Mouse (Mus musculus) heart, embryonic 11.5 days (tissue): ENCODE data around the gene Nckap1. TPM values are rescaled to one million over a fixed set of nuclear protein-coding genes. Genes with fewer than 3 reads are reported as not detected.

ENCODE experiments used
- ATAC-seq: fragments of 200-750 bp; cut with Nextera tagmentation; replicated peaks from 2 replicates; pipeline ENCODE4 v1.8.0; 2017; ENCODE audit warnings: moderate library complexity; ENCODE audit not compliant: insufficient number of reproducible peaks, low FRiP score, low TSS enrichment
- H3K27ac ChIP-seq: fragments of 300-500 bp; sonication (generic); 2 replicates; pipeline ENCODE4 v1.5.1; 2014; ENCODE audit warnings: mild to moderate bottlenecking, low read depth, low read length
- H3K27me3 ChIP-seq: fragments of 300-500 bp; sonication (generic); 2 replicates; pipeline ENCODE4 v1.6.1; 2014; ENCODE audit warnings: mild to moderate bottlenecking, low read length, mixed read lengths; ENCODE audit not compliant: control insufficient read depth, insufficient read depth
- H3K36me3 ChIP-seq: fragments of 300-500 bp; sonication (generic); 2 replicates; pipeline ENCODE4 v1.6.1; 2014; ENCODE audit warnings: mild to moderate bottlenecking, low read length, moderate library complexity, mixed read lengths; ENCODE audit not compliant: control insufficient read depth, insufficient read depth
- H3K4me1 ChIP-seq: fragments of 300-500 bp; sonication (generic); 2 replicates; pipeline ENCODE4 v1.6.1; 2014; ENCODE audit warnings: low read length; ENCODE audit not compliant: control insufficient read depth, insufficient read depth
- H3K4me2 ChIP-seq: fragments of 300-500 bp; sonication (generic); 2 replicates; pipeline ENCODE4 v1.6.1; 2014; ENCODE audit warnings: mild to moderate bottlenecking, moderate library complexity
- H3K4me3 ChIP-seq: fragments of 300-500 bp; sonication (generic); 2 replicates; pipeline ENCODE4 v1.5.1; 2014; ENCODE audit warnings: low read depth, low read length
- H3K9ac ChIP-seq: fragments of 300-500 bp; sonication (generic); 2 replicates; pipeline ENCODE4 v1.6.1; 2014; ENCODE audit warnings: mild to moderate bottlenecking, low read depth, low read length, moderate library complexity
- H3K9me3 ChIP-seq: fragments of 300-500 bp; sonication (generic); replicated peaks from 2 replicates; pipeline ENCODE4 v1.6.1; 2016; ENCODE audit warnings: low read length; ENCODE audit not compliant: control insufficient read depth
- WGBS: fragments of 180-500 bp; shearing (Covaris S2); extraction: QIAGEN DNeasy Blood & Tissue Kit; methylation state at CpG from one replicate; pipeline ENCODE4 v1.1.7; 2014; ENCODE audit not compliant: insufficient replicate concordance; 5-methylcytosine and 5-hydroxymethylcytosine counted together
- polyA plus RNA-seq: library from polyadenylated mRNA; unstranded; fragments of >200 nt; fragmentation: Nextera tagmentation; extraction: Ambion mirVana; gene quantifications from 2 replicates; pipeline ENCODE4 v1.2.1, GENCODE M21; 2014

The Nckap1 gene
- polyA plus RNA-seq, 1 experiment from 2014 or later, result 51.6 TPM

DNA sequence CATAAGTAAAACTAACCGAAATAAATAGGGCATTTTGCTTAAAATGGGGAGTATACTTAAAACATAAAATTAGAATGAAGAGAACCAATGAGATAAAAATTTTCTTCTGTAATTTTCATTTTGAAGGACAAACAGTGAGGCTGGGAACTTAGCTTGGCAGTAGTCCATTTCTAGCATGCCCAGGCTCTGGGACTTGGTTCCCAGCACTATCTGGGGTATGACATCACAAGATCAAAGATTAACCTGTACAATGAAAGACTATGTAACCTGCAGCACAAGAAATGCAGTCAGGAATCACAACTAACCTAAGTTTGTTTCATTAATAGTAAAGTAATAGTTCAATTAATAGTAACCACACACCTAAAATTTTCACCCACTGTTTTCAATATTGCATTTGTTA is 3.9 kb downstream of the Nckap1 start:
- Histone ChIP-seq H3K36me3 (no peaks in the 10 kb centered on the region), H3K9me3 (no peaks in the 10 kb centered on the region), H3K4me1 (peaks cover 12% of the 10 kb centered on the region), H3K9ac (no peak overlapping the region), H3K4me3 (no peak overlapping the region), H3K4me2 (no peak overlapping the region), H3K27ac (no peak overlapping the region), H3K27me3 (no peaks in the 10 kb centered on the region)
- ATAC-seq, result no peak
- WGBS, result 92% methylated on average over 1 of the region's 1 CpGs

DNA sequence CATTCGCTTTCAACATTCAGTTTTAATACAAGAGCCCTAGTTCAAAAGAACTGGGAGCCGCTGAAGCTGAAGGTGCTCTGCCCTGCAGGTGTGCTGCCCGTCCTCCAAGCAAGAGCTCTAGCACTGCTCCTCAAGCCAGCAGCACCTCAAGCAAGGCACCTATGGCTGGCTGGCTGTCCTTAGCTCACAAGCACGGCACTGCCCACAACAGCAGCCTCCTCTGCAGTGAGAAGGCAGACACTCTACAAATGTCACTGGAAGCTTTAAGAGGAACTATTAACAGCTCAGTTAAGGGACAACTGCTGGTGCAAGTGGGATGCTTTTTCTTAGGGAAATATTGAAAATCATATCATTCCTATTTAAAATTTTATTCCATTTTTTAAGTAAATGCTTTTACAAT is 10.5 kb downstream of the Nckap1 start:
- WGBS, result 71% methylated on average over 4 of the region's 4 CpGs
- Histone ChIP-seq H3K27ac (no peak overlapping the region), H3K27me3 (no peaks in the 10 kb centered on the region)

DNA sequence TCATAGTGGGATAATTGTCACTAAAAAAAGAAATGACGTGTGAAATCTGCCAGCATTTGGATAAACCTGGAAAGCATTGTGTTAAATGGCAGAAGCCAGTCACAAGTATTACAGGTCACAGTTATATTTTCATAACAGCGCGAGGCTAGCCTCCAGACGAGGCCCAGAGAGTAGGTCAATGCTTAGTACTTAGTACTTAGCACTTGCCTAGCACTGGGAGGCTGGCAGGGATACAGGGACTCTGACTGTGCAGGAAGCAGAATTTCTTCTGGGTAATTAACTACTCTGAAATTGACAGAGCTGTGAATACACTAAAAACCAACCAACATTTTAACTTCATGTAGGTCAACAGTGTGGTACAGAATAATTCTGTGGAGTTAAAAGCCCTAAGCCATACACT is 13.8 kb downstream of the Nckap1 start:
- Histone ChIP-seq H3K36me3 (no peaks in the 10 kb centered on the region), H3K4me1 (peaks cover 11% of the 10 kb centered on the region), H3K9me3 (no peaks in the 10 kb centered on the region), H3K4me2 (no peak overlapping the region), H3K4me3 (no peak overlapping the region), H3K9ac (no peak overlapping the region), H3K27me3 (no peaks in the 10 kb centered on the region), H3K27ac (no peak overlapping the region)
- no peak for ATAC-seq
- 92% methylated on average over 4 of the region's 4 CpGs for WGBS

More for the DNA sequence above, 10.5 kb downstream of the Nckap1 start:
- H3K4me1 ChIP-seq, result peaks cover 6% of the 10 kb centered on the region
- H3K36me3 ChIP-seq, result no peaks in the 10 kb centered on the region
- ATAC-seq, result no peak
- H3K4me3 ChIP-seq, result no peak overlapping the region
- no peak overlapping the region for H3K9ac ChIP-seq
- no peaks in the 10 kb centered on the region for H3K9me3 ChIP-seq
- H3K4me2 ChIP-seq, result no peak overlapping the region

DNA sequence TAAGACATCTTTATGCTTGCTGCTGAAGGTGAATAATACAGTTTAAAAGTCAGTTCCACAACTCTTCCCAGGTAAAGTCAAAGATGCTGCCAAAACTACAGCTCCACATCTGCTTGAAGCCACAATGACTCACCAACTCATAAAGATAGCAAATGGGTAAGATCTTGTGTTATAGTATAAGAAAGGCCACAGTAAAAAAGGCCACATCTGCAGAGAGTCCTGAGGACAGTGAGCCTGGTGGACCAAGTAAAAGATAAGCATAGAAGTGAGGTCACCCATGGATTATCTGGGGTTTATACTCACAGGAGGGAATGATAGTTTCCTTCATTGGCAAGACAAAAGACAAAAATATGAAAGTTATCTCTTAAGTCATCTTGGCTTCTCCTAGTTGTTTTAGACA is 18.9 kb downstream of the Nckap1 start:
- H3K27ac ChIP-seq, result no peak overlapping the region

DNA sequence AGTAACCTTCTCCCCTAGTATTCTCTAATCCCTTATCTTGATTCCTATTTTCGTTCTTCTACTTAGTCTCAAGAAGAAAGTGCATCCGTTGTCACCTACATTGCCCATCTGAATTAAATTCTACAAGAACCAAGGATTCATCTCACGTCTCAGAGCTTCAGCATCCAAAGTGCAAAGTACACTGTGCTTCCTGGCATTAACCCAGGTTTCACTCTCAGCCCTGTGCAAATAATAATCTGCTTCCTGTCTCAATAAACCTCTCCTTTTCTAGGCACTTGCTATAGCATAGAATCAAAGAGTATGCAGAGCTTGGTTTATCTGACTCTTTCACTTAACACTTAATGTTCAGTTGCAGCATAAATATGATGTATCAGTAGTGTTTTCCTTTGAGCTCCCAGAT is 19.7 kb downstream of the Nckap1 start:
- Histone ChIP-seq H3K36me3 (peaks cover 3% of the 10 kb centered on the region), H3K4me2 (no peak overlapping the region), H3K9ac (no peak overlapping the region), H3K4me3 (no peak overlapping the region), H3K27ac (no peak overlapping the region), H3K27me3 (no peaks in the 10 kb centered on the region), H3K9me3 (no peaks in the 10 kb centered on the region), H3K4me1 (peaks cover 9% of the 10 kb centered on the region)
- ATAC-seq, result no peak
- 71% methylated on average over 3 of the region's 3 CpGs for WGBS

More for the DNA sequence above, 18.9 kb downstream of the Nckap1 start:
- H3K4me1 ChIP-seq, result peaks cover 9% of the 10 kb centered on the region
- no peaks in the 10 kb centered on the region for H3K9me3 ChIP-seq
- no peak overlapping the region for H3K4me3 ChIP-seq
- no peak for ATAC-seq
- H3K9ac ChIP-seq, result no peak overlapping the region
- peaks cover 3% of the 10 kb centered on the region for H3K36me3 ChIP-seq
- H3K27me3 ChIP-seq, result no peaks in the 10 kb centered on the region
- no peak overlapping the region for H3K4me2 ChIP-seq

DNA sequence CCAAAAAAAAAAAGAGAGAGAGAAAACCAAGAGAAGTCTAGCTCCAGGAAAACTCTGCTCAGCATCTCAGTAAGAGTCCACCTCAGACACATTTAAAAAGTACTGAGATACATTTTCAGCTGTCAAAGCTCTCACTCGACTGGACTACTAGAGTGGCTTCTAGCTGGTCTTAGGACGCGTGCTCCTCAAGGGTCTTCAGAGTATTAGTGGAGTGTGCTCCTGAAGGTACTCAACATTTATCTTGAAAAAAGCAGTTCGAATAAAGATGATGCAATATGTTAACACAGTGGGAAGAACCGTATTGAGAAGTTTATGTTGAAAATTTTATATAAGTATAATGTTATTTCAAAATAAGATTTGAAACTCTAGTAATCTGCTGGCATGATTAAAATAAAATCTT is 20.4 kb downstream of the Nckap1 start:
- WGBS, result 87% methylated on average over 5 of the region's 5 CpGs

DNA sequence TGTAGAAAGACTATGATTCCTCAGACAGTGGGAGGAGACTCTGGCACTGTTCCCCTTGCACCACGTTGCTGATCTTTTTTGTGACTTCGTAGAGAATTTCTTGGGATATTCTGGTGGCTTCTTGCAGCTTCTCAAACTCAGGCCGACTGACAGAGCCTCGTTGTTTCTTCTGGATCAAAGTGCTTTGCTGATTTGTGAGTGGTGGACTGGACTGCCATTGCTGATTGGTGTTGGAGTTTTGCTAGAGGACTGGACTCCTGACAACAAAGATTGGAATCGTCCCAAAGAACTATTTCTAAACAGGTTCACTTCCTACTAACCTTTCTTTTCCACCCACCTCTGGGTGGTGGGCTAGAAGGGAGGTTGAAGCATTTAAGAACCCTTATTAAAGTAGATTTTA is 21.5 kb downstream of the Nckap1 start:
- Histone ChIP-seq H3K4me3 (no peak overlapping the region), H3K9ac (no peak overlapping the region), H3K36me3 (peaks cover 3% of the 10 kb centered on the region), H3K27me3 (no peaks in the 10 kb centered on the region), H3K4me2 (no peak overlapping the region), H3K27ac (no peak overlapping the region), H3K4me1 (peaks cover 9% of the 10 kb centered on the region), H3K9me3 (no peaks in the 10 kb centered on the region)
- ATAC-seq, result no peak
- WGBS, result 85% methylated on average over 5 of the region's 5 CpGs

More for the DNA sequence above, 20.4 kb downstream of the Nckap1 start:
- H3K9me3 ChIP-seq, result no peaks in the 10 kb centered on the region
- H3K4me3 ChIP-seq, result no peak overlapping the region
- no peak for ATAC-seq
- H3K27me3 ChIP-seq, result no peaks in the 10 kb centered on the region
- H3K4me1 ChIP-seq, result peaks cover 9% of the 10 kb centered on the region
- H3K9ac ChIP-seq, result no peak overlapping the region
- no peak overlapping the region for H3K27ac ChIP-seq
- no peak overlapping the region for H3K4me2 ChIP-seq
- peaks cover 3% of the 10 kb centered on the region for H3K36me3 ChIP-seq

DNA sequence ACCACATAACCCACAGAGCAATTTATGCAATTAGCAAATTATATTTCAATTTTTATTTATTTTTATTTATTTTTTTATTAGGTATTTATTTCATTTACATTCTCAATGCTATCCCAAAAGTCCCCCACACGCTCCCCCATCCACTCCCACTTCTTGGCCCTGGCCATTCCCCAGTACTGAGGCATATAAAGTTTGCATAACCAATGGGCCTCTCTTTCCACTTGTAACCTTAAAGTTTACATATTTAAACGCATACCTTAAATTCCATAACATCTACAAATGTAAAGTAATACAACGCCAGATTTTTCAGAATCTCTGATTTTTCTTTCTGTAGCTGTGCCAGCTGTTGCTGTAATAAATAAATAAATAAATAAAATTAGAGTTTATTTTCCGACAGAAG is 26.7 kb downstream of the Nckap1 start:
- Histone ChIP-seq H3K4me2 (no peak overlapping the region), H3K4me3 (no peak overlapping the region), H3K36me3 (peaks cover 22% of the 10 kb centered on the region), H3K27ac (no peak overlapping the region), H3K9me3 (no peaks in the 10 kb centered on the region), H3K9ac (no peak overlapping the region), H3K4me1 (no peaks in the 10 kb centered on the region), H3K27me3 (no peaks in the 10 kb centered on the region)
- WGBS, result 83% methylated on average over 4 of the region's 4 CpGs
- ATAC-seq, result no peak

DNA sequence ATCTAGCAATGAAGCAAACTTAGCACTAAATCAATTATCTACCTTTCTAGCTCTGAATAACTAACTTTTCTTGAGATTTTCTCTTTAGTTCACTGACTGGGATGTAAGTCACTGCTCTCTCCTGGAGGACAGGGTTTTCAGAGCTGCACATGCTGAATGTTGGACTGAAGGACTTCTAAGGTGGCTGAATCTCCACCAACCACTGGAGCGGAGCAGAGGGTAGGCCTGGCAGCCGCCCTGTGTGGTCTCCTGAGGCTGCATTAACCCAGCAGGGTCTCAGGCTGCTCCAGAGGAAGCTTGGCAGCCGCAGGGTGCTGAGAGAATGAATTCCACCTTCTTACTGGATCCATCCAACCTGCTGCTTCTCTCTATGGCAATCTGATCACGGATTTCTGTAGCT is 31.5 kb downstream of the Nckap1 start:
- H3K9ac ChIP-seq, result no peak overlapping the region
- H3K9me3 ChIP-seq, result no peaks in the 10 kb centered on the region
- no peaks in the 10 kb centered on the region for H3K4me1 ChIP-seq
- H3K4me2 ChIP-seq, result no peak overlapping the region
- H3K36me3 ChIP-seq, result peaks cover 27% of the 10 kb centered on the region
- WGBS, result 91% methylated on average over 4 of the region's 4 CpGs
- ATAC-seq, result no peak
- H3K27me3 ChIP-seq, result no peaks in the 10 kb centered on the region
- H3K27ac ChIP-seq, result no peak overlapping the region
- no peak overlapping the region for H3K4me3 ChIP-seq
